Mouse (Mus musculus): ENCODE measurements around the gene Coq9. TPM values are rescaled to one million over a fixed set of nuclear protein-coding genes. Genes with fewer than 3 reads are reported as not detected.
"Not testable (repeated sequence)": the region's sequence is repeated elsewhere in the genome, so short reads cannot be mapped to it uniquely, and the experiment has no call there.

Gene Coq9
- polyA plus RNA-seq, 1 experiment from 2014 or later, result 74.6 TPM

DNA sequence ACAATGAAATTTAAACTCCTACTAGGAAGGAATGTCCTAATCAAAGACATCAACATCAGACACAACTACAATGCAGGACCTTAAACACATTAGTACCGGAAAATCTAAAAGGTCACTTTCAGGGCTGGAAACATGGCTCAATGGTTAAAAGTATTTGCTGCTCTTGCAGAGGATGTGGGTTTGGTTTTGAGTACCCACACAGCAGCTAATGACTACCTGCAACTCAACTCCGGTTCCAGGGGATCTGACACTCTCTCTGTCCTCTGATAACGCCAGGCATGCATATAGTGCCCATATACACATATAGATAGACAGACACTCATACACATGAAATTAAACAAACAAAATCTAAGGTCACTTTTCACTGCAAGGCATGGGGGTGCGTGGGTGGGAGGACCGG, 11.9 kb upstream of the Coq9 start:
- H3K4me2 ChIP-seq, result no peak overlapping the region
- H3K27ac ChIP-seq, result no peak overlapping the region
- no peak for ATAC-seq (ENCODE audit: insufficient number of reproducible peaks, low FRiP score, low TSS enrichment, low read depth)
- peaks cover 66% of the 10 kb centered on the region for H3K36me3 ChIP-seq
- no peaks in the 10 kb centered on the region for H3K9me3 ChIP-seq
- no peak overlapping the region for H3K9ac ChIP-seq
- no peaks in the 10 kb centered on the region for H3K4me1 ChIP-seq
- H3K4me3 ChIP-seq, result no peak overlapping the region
- no peaks in the 10 kb centered on the region for H3K27me3 ChIP-seq
- WGBS, result 90% methylated on average over 5 of the region's 5 CpGs

DNA sequence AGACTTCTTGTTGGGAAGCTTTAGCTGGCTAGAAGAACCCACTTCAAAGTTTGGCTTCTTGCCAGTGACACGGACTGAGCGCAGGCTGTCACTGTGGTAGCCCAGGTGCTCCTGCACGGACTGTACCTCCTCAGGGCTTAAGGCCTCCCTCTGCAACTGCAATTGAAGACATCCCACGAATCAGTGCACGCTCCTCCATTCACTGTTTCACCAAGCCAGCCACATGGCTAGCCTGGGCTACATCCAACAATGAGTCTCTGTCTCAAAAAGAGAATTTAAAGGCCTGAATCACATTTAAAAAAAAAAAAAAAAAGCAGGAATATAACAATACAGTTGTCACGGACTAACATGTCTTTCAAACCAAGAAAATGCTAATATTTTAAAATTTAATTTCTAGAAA, 9.8 kb upstream of the Coq9 start:
- Histone ChIP-seq H3K27me3 (no peaks in the 10 kb centered on the region), H3K9ac (no peak overlapping the region), H3K4me3 (no peak overlapping the region), H3K27ac (no peak overlapping the region), H3K36me3 (peaks cover 56% of the 10 kb centered on the region), H3K9me3 (no peaks in the 10 kb centered on the region), H3K4me1 (no peaks in the 10 kb centered on the region), H3K4me2 (no peak overlapping the region)
- WGBS, result 79% methylated on average over 6 of the region's 6 CpGs
- ATAC-seq (ENCODE audit: insufficient number of reproducible peaks, low FRiP score, low TSS enrichment, low read depth), result no peak

DNA sequence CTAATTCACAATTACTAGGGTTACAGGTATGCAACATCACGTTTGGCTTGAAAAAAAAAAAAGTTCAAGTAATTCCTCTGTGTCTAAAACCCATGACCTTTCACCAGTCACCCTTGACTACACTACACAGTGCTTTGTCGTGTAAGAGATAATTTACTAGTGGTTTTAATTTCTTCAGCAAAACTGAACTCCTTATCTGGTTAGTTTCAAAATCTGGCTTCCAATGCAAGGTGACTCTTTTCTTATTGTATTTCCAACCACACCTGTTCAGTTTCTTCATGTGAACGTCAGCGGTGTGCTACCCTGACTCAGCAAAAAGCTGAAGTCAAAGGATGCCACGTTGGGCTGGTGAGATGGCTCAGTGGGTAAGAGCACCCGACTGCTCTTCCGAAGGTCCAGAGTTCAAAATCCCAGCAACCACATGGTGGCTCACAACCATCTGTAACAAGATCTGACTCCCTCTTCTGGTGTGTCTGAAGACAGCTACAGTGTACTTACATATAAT, 4.2 kb upstream of the Coq9 start:
- not testable (repeated sequence) for H3K4me3 ChIP-seq; H3K27me3 ChIP-seq; H3K27ac ChIP-seq; H3K9me3 ChIP-seq; H3K9ac ChIP-seq; ATAC-seq (ENCODE audit: insufficient number of reproducible peaks, low FRiP score, low TSS enrichment, low read depth); H3K4me2 ChIP-seq
- WGBS, result 72% methylated on average over 7 of the region's 7 CpGs
- H3K4me1 ChIP-seq, result peaks cover 13% of the 10 kb centered on the region
- H3K36me3 ChIP-seq, result peaks cover 20% of the 10 kb centered on the region

DNA sequence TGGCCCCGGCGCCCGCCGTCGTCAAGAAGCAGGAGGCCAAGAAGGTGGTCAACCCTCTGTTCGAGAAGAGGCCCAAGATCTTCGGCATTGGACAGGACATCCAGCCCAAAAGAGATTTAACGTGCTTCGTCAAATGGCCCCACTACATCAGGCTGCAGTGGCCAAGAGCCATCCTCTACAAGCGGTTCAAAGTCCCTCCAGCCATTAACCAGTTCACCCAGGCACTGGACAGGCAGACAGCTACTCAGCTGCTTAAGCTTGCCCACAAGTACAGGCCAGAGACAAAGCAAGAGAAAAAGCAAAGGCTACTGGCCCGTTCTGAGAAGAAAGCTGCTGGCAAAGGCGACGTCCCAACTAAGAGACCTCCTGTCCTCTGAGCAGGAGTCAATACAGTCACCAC, 2.4 kb upstream of the Coq9 start:
- 91% methylated on average over 13 of the region's 13 CpGs for WGBS
- H3K4me1 ChIP-seq, result peaks cover 13% of the 10 kb centered on the region
- not testable (repeated sequence) for H3K9me3 ChIP-seq; H3K4me3 ChIP-seq; H3K9ac ChIP-seq; ATAC-seq (ENCODE audit: insufficient number of reproducible peaks, low FRiP score, low TSS enrichment, low read depth); H3K27me3 ChIP-seq; H3K4me2 ChIP-seq; H3K27ac ChIP-seq; H3K36me3 ChIP-seq

DNA sequence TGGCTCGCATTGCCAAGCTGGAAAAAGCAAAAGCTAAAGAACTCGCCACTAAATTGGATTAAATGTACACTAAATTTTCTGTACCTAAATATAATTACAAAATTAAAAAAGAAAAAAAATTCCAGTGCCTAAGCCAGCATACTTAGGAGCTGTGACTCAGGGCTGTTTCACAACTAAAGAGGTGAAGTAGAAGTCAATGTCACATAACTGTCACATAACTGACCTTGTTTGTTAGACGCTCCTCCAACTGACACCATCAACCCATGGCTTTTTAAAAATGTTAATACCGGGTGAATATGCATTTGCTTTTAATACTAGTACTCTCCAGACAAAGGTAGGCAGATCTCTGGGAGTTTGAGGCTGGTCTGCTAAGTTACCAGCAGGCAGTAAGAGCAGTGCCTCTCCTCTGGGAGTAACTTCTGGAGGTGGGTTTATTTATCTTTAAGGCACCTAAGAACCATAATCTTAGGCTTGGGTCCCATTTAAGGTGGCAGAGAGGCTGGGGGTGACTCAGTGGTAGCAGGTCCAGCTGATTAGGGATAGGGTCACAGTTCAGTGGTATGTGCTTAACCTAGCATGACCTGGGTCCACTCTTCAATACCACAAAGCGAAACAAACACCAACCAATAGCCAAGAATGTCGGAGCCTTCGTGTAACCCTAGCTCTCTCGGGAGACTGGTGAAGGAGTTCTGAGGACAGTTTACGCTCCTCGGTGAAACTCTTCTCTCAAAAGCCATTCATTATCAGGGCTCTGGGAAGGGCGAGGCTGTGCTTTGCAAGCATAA, 1.5 kb upstream of the Coq9 start:
- no peak overlapping the region for H3K9ac ChIP-seq
- WGBS, result 71% methylated on average over 11 of the region's 11 CpGs
- H3K36me3 ChIP-seq, result peaks cover 3% of the 10 kb centered on the region
- no peak for ATAC-seq (ENCODE audit: insufficient number of reproducible peaks, low FRiP score, low TSS enrichment, low read depth)
- H3K4me3 ChIP-seq, result peak overlapping the region; percentile 87
- H3K27ac ChIP-seq, result no peak overlapping the region
- peak overlapping the region; percentile 84 for H3K4me2 ChIP-seq
- H3K27me3 ChIP-seq, result no peaks in the 10 kb centered on the region
- peaks cover 13% of the 10 kb centered on the region for H3K4me1 ChIP-seq
- no peaks in the 10 kb centered on the region for H3K9me3 ChIP-seq

DNA sequence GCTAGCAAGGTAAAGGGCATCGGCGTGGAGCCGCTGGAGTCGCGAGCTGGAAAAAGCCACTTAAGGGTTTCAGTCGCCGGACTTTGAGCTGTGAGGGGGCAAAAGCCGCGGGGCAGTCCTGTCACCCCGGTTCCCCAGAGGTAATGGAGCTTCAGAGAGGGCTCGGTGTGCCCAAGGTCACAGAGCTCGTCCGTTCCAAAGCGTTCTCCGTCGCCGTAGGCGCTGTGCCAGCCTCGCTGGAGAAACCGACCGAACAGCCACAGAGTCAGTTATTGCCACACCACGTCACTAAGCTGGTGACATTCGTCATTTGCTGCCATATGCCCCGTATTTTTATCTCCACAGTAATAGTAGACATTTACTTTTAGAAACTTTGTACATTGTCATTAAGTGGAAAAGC, 479 bp downstream of the Coq9 start:
- Histone ChIP-seq H3K4me3 (peak overlapping the region; percentile 87), H3K4me1 (peaks cover 13% of the 10 kb centered on the region), H3K27ac (peak overlapping the region; percentile 94), H3K4me2 (peak overlapping the region; percentile 84), H3K27me3 (no peaks in the 10 kb centered on the region), H3K9ac (peak overlapping the region; percentile 90), H3K36me3 (peaks cover 11% of the 10 kb centered on the region), H3K9me3 (no peaks in the 10 kb centered on the region)
- under 1% methylated on average over 24 of the region's 24 CpGs for WGBS
- no peak for ATAC-seq (ENCODE audit: insufficient number of reproducible peaks, low FRiP score, low TSS enrichment, low read depth)

DNA sequence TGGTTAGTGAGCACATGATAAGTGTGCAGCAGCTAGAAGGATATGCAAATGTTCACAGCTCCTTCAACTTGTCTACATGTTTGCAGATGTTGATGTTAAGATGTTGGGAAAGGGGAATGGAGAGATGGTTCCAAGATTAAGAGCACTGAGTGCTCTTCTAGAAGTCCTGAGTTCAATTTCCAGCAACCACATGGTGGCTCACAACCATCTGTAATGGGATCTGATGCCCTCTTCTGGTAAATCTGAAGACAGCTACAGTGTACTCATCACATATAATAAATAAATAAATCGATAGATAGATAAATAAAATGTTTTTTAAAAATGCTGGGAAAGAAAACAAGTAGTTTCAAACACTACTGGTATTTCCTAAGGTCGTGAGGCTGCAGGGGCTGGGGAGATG, 3.1 kb downstream of the Coq9 start:
- Histone ChIP-seq H3K27ac (no peak overlapping the region), H3K36me3 (peaks cover 36% of the 10 kb centered on the region), H3K27me3 (no peaks in the 10 kb centered on the region), H3K4me2 (no peak overlapping the region), H3K9me3 (no peaks in the 10 kb centered on the region), H3K9ac (no peak overlapping the region), H3K4me1 (peaks cover 13% of the 10 kb centered on the region), H3K4me3 (no peak overlapping the region)
- ATAC-seq (ENCODE audit: insufficient number of reproducible peaks, low FRiP score, low TSS enrichment, low read depth), result no peak
- 48% methylated on average over 2 of the region's 2 CpGs for WGBS

DNA sequence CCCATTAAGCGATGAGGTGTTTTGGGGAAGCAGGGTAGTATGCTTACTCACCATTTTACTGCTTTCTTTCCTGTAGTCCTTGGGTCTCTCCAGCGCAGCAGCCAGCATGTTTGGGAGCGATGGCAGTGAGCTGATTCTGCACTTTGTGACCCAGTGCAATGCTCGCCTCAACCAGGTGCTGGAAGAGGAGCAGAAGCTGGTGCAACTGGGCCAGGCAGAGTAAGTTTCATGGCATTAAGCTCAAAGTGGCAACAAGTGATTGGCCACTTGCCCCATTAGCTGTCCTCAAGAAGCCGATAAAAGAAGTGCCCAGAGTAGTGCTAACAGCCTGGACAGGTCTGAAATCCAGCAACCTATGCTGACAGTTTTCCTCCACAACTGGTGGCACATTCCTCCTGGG, 11.9 kb downstream of the Coq9 start:
- no peak overlapping the region for H3K4me3 ChIP-seq
- no peak overlapping the region for H3K27ac ChIP-seq
- no peak overlapping the region for H3K9ac ChIP-seq
- no peak for ATAC-seq (ENCODE audit: insufficient number of reproducible peaks, low FRiP score, low TSS enrichment, low read depth)
- H3K9me3 ChIP-seq, result no peaks in the 10 kb centered on the region
- 90% methylated on average over 5 of the region's 5 CpGs for WGBS
- H3K27me3 ChIP-seq, result no peaks in the 10 kb centered on the region
- no peaks in the 10 kb centered on the region for H3K4me1 ChIP-seq
- H3K36me3 ChIP-seq, result peaks cover 97% of the 10 kb centered on the region
- no peak overlapping the region for H3K4me2 ChIP-seq

DNA sequence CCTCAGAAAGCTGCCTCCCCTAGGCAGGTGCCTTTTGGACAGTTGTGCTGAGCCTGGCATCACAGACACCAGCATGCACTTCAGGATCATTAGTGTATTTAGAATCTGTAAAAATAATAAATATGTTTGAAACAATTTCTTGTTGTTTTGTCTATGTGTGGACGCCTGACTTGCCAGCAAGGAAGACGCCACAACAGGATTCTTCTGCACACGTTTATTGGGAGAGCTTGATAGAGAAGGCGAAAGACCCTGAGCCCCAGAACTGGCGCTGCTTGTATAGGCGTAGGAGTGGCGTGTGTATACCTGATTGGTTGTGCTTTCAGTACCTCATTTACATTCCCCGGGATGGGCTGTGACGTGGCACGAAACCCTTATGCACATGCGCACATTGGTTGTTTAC, 16.6 kb downstream of the Coq9 start:
- H3K9me3 ChIP-seq; ATAC-seq (ENCODE audit: insufficient number of reproducible peaks, low FRiP score, low TSS enrichment, low read depth); H3K27me3 ChIP-seq; H3K4me3 ChIP-seq; H3K9ac ChIP-seq; H3K27ac ChIP-seq; H3K4me2 ChIP-seq: not testable (repeated sequence)
- WGBS, result 90% methylated on average over 11 of the region's 11 CpGs
- Histone ChIP-seq H3K36me3 (peaks cover 63% of the 10 kb centered on the region), H3K4me1 (peaks cover 13% of the 10 kb centered on the region)

DNA sequence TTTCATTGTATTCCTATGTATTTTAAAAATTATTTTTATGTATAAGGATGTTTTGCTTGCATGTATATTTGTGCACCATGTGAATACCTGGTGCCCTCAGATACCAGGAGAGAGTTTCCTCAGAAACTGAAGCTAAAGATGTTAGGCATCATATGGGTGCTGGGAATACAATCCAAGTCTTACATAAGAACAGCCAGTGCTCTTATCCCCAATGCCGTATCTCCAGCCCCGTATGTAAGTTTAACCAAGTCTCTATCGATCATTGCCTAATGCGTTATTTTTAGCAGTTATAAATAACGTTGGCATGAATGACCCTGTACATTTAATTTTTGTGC, 18.9 kb downstream of the Coq9 start:
- H3K9ac ChIP-seq, result no peak overlapping the region
- H3K36me3 ChIP-seq, result peaks cover 64% of the 10 kb centered on the region
- no peaks in the 10 kb centered on the region for H3K27me3 ChIP-seq
- ATAC-seq (ENCODE audit: insufficient number of reproducible peaks, low FRiP score, low TSS enrichment, low read depth), result no peak
- H3K4me1 ChIP-seq, result peaks cover 13% of the 10 kb centered on the region
- H3K4me2 ChIP-seq, result 0 out of 2 replicates have a peak overlapping the region, but pooled peaks have one; percentile 10
- no peak overlapping the region for H3K27ac ChIP-seq
- WGBS, result 32% methylated on average over 5 of the region's 5 CpGs
- no peaks in the 10 kb centered on the region for H3K9me3 ChIP-seq
- H3K4me3 ChIP-seq, result peak overlapping the region; percentile 90

DNA sequence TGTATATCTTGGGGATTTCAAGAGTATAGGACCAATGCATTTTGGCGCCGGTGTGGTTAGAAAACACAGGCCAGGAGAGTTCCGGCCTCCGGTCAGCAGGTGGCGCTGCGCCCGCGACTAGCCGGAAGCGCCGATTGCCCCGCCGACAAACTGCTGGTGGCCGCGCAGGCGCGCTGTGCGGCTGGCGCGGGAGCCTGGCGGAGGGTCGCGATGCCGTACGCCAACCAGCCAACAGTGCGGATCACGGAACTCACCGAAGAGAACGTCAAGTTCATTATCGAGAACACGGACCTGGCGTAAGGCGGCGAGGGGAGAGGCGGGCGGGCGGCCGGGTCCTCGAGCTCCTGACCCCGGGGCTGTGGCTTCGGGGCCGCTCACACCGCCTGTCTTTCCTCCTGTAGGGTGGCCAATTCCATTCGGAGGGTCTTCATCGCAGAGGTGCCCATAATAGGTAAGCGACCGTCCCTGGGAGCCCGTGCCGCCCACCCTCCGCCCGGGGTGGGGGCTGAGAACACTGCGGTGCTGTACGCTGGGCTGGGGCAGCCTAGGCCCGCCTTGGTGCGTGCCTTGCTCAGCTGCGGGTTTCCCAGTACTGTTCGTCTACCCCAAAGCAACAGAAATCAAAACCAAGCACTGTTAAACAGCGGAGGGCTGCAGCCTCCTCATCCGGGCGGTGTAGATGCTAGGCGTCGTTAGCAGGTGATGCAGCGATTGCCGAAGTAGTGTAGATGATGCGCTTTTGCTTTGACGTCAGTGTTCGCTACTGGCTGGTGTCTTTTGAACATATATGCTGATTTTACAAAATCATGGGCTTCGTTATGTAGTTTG, 19.4 kb downstream of the Coq9 start, which contains the start of gene Polr2c:
Gene Polr2c (plus strand): TSS at position 105 of the 828 bp plus-strand sequence.
- Histone ChIP-seq H3K9me3 (no peaks in the 10 kb centered on the region), H3K4me2 (peak within 1 kb of the TSS; percentile 59), H3K27me3 (no peaks in the 10 kb centered on the region), H3K4me1 (peaks cover 13% of the 10 kb centered on the region), H3K36me3 (peaks cover 62% of the 10 kb centered on the region), H3K4me3 (peak within 1 kb of the TSS; percentile 90), H3K9ac (peak within 1 kb of the TSS; percentile 90), H3K27ac (peak within 1 kb of the TSS; percentile 80)
- WGBS, result 1% methylated on average over 68 of the region's 68 CpGs
- ATAC-seq (ENCODE audit: insufficient number of reproducible peaks, low FRiP score, low TSS enrichment, low read depth), result peak; percentile 65; the same call in 1 of the 2 replicates

DNA sequence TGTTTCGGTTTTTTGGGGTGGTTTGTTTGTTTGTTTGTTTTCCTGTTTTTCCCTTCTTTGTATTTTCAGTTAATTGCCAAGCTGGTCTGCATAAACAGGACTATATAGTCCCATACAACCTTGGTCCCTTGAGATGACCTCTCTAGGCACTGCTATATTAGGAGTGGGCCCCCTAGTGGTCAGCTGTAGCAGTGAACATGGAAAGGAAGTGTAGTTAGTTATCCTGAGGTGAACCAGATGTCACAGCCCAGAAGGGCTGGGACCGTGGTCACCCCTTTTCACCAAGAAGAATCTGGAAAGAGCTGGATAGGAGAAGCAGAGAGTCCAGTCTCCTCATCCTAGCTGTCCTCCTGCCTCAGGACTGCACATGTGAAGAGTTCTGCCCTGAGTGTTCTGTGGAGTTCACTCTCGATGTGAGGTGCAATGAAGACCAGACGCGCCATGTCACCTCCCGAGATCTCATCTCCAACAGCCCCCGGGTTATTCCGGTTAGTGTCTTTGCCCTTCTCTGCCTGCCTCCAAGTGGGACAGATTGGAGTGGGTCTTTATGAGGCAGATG, 23.3 kb downstream of the Coq9 start:
- Histone ChIP-seq H3K9me3 (no peaks in the 10 kb centered on the region), H3K27me3 (no peaks in the 10 kb centered on the region), H3K4me3 (no peak overlapping the region), H3K9ac (no peak overlapping the region), H3K4me2 (no peak overlapping the region), H3K27ac (no peak overlapping the region), H3K4me1 (peaks cover 15% of the 10 kb centered on the region), H3K36me3 (peaks cover 69% of the 10 kb centered on the region)
- WGBS, result 73% methylated on average over 8 of the region's 8 CpGs
- ATAC-seq (ENCODE audit: insufficient number of reproducible peaks, low FRiP score, low TSS enrichment, low read depth), result no peak

Data from limb, embryonic 15.5 days (tissue).